Mouse (Mus musculus): Measurements from ENCODE around the gene Btbd17.

DNA sequence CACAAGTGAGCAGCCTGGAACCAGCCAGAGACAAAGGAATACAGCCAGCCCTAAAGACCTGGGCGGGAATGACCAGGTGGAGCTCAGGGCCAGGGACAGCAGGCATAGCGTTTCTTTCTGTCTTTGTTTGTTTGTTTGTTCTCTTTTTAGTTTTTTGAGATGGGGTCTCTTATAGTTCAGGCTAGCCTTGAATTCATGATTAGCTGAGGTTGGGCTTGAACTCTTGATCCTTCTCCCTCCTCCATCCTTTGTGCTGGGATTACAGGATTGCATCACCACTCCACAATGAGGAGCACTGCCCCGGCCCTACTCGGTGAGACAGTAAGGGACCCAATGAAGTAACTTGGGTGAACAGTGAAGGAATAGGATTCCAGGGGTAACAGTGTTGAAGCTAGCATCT lies 1.1 kb downstream of the Btbd17 start:
- TF ChIP-seq CTCF (IDR thresholded peaks at IDR 0.05; ENCODE audit: low read depth, low read length) (no peak), POLR2A (IDR thresholded peaks at IDR 0.05; ENCODE audit: borderline replicate concordance, low read depth, low read length) (no peak)
